Mouse (Mus musculus): Measurements from ENCODE around the gene Ceacam10.

GRCm38 (mm10) chr7:24751610-24752009 lies 25.4 kb upstream of the Ceacam10 start:
- TF ChIP-seq POLR2A (IDR thresholded peaks at IDR 0.05; ENCODE audit: extremely low read depth, insufficient read depth, low read length) (no peak), CTCF (IDR thresholded peaks at IDR 0.05; ENCODE audit: low read depth, low read length) (no peak)
